Mouse (Mus musculus) heart, adult 2 months (tissue): ENCODE data around the gene Abca17. TPM values are rescaled to one million over a fixed set of nuclear protein-coding genes. Genes with fewer than 3 reads are reported as not detected.

Experiments
- DNase-seq, 2 experiments: peaks; one replicate each; pipeline ENCODE4 v3.0.0; 2021
- H3K27ac ChIP-seq: fragments of 200-600 bp; 2 replicates; pipeline ENCODE4 v1.8.1; 2022
- H3K27me3 ChIP-seq: fragments of 200-500 bp; 2 replicates; pipeline ENCODE4 v1.6.1; 2012; ENCODE audit warnings: mild to moderate bottlenecking, low read length, inconsistent platforms, mixed read lengths; ENCODE audit not compliant: control insufficient read depth, insufficient read depth
- H3K36me3 ChIP-seq: fragments of 200-500 bp; 2 replicates; pipeline ENCODE4 v1.6.1; 2012; ENCODE audit warnings: low read length, inconsistent platforms; ENCODE audit not compliant: control insufficient read depth, insufficient read depth
- H3K4me1 ChIP-seq: fragments of 200-500 bp; 2 replicates; pipeline ENCODE4 v1.6.1; 2011; ENCODE audit warnings: low read length; ENCODE audit not compliant: control insufficient read depth, insufficient read depth
- H3K4me3 ChIP-seq: fragments of 200-600 bp; 2 replicates; pipeline ENCODE4 v1.8.1; 2022
- H3K79me2 ChIP-seq: fragments of 200-500 bp; replicated peaks from 2 replicates; pipeline ENCODE4 v1.6.1; 2012; ENCODE audit warnings: mild to moderate bottlenecking, inconsistent platforms, low read length, moderate library complexity, mixed read lengths; ENCODE audit not compliant: control insufficient read depth, insufficient read depth
- H3K9ac ChIP-seq: fragments of 200-500 bp; 2 replicates; pipeline ENCODE4 v1.6.1; 2012; ENCODE audit warnings: low read depth, mild to moderate bottlenecking, control low read depth, inconsistent platforms, low read length, mixed read lengths
- CTCF ChIP-seq: fragments of 200-600 bp; IDR thresholded peaks from 2 replicates; pipeline ENCODE4 v1.8.1; 2022; ENCODE audit warnings: antibody characterized with exemption, mild to moderate bottlenecking, moderate library complexity
- EP300 ChIP-seq: fragments of 200-500 bp; IDR thresholded peaks from 2 replicates; pipeline ENCODE4 v1.6.1; 2011; ENCODE audit warnings: low read depth, low read length, control low read depth; ENCODE audit not compliant: insufficient read depth
- POLR2A ChIP-seq: fragments of 200-500 bp; IDR thresholded peaks from 2 replicates; pipeline ENCODE4 v1.6.1; 2011; ENCODE audit warnings: mild to moderate bottlenecking, low read depth, low read length, control low read depth; ENCODE audit not compliant: insufficient read depth
- WGBS: fragments of 180-500 bp; shearing (Covaris S2); methylation state at CpG from one replicate; pipeline ENCODE4 v1.1.7; 2018; 5-methylcytosine and 5-hydroxymethylcytosine counted together
- intact Hi-C: fragments of 180-260 bp; cut with DNase I; formaldehyde crosslinking; loops from one replicate; pipeline ENCODE4 v1.15.1; 2025
- polyA plus RNA-seq: library from polyadenylated mRNA; depleted of rRNA; stranded (reverse); fragments of >200 nt; gene quantifications from 2 replicates; pipeline ENCODE4 v1.2.3, GENCODE M21; 2012
- total RNA-seq, 2 experiments: library from RNA; stranded (reverse); gene quantifications; 2 replicates each; pipeline ENCODE4 v1.2.3; 2021

Abca17 gene
- total and polyA plus RNA-seq, 3 experiments: not detected

GRCm38 (mm10) chr17:24383789-24384188 is 32.9 kb upstream of the Abca17 start:
- Histone ChIP-seq H3K79me2 (no peaks in the 10 kb centered on the region), H3K4me1 (no peaks in the 10 kb centered on the region), H3K36me3 (no peaks in the 10 kb centered on the region), H3K27ac (no peak overlapping the region), H3K9ac (no peak overlapping the region), H3K27me3 (no peaks in the 10 kb centered on the region), H3K4me3 (no peak overlapping the region)
- no peak for DNase-seq
- no peak for TF ChIP-seq EP300
- TF ChIP-seq CTCF: no peak
- TF ChIP-seq POLR2A: no peak
- WGBS: 76% methylated on average over 8 of the region's 8 CpGs
- intact Hi-C loops: no loop called here

DNA sequence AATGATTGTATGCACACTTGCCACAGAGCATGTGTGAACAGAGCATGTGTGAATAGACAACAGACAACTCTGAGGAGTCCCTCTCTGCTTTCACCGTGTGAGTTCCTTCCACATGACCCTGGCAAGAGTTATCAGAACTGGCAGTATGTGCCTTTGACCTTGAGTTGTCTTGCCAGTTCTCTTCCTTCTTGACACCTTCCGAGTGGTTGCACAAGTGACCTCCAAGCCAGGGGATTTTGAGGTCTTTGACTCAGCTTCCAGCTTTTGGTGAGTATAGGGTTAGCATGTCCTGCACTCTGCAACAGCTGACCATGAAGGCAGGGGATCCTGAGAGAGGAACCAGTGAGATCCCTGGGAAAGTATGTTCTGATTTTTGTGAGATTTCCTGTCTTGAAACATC is 27.6 kb upstream of the Abca17 start:
- TF ChIP-seq EP300 (no peak), POLR2A (no peak), CTCF (no peak)
- no peaks in the 10 kb centered on the region for H3K27me3 ChIP-seq
- H3K4me3 ChIP-seq: no peak overlapping the region
- peaks cover 5% of the 10 kb centered on the region for H3K4me1 ChIP-seq
- no peak for DNase-seq
- H3K79me2 ChIP-seq: no peaks in the 10 kb centered on the region
- H3K36me3 ChIP-seq: no peaks in the 10 kb centered on the region
- H3K9ac ChIP-seq: no peak overlapping the region
- intact Hi-C loops: no loop called here
- 52% methylated on average over 2 of the region's 2 CpGs for WGBS
- no peak overlapping the region for H3K27ac ChIP-seq

DNA sequence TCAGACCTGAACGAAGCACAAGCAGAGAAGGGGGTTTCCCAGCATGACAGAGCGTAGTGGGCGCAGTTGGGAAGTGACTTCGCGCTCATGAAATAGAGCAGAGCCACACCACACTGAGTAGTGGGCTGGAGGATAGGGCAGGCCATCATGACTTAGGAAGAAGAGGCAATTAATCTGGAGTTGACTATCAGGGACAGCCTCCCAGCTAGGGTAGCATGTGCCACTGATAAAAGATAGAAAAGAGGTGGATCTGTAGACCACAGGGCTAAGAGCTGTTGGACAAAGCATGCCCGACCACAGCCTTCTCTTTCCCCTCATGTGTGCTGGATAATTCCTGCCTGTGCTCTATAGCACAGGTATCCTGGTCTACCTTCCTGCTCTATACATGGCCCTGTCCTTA is 25.0 kb upstream of the Abca17 start:
- Histone ChIP-seq H3K4me3 (no peak overlapping the region), H3K79me2 (no peaks in the 10 kb centered on the region), H3K4me1 (peaks cover 5% of the 10 kb centered on the region), H3K27me3 (no peaks in the 10 kb centered on the region), H3K36me3 (no peaks in the 10 kb centered on the region), H3K9ac (no peak overlapping the region), H3K27ac (no peak overlapping the region)
- 94% methylated on average over 6 of the region's 6 CpGs for WGBS
- TF ChIP-seq POLR2A (no peak), EP300 (no peak), CTCF (no peak)
- intact Hi-C loops: no loop called here
- DNase-seq: no peak

GRCm38 (mm10) chr17:24375094-24375712 is 24.3 kb upstream of the Abca17 start:
- H3K4me1 ChIP-seq: peaks cover 5% of the 10 kb centered on the region
- no peak overlapping the region for H3K9ac ChIP-seq
- peak overlapping the region; percentile 52 for H3K27ac ChIP-seq
- H3K27me3 ChIP-seq: no peaks in the 10 kb centered on the region
- no peaks in the 10 kb centered on the region for H3K36me3 ChIP-seq
- intact Hi-C loops: no loop called here
- no peak for DNase-seq
- H3K4me3 ChIP-seq: no peak overlapping the region
- WGBS: 50% methylated on average over 5 of the region's 5 CpGs
- TF ChIP-seq POLR2A: no peak
- no peak for TF ChIP-seq CTCF
- TF ChIP-seq EP300: no peak
- no peaks in the 10 kb centered on the region for H3K79me2 ChIP-seq

DNA sequence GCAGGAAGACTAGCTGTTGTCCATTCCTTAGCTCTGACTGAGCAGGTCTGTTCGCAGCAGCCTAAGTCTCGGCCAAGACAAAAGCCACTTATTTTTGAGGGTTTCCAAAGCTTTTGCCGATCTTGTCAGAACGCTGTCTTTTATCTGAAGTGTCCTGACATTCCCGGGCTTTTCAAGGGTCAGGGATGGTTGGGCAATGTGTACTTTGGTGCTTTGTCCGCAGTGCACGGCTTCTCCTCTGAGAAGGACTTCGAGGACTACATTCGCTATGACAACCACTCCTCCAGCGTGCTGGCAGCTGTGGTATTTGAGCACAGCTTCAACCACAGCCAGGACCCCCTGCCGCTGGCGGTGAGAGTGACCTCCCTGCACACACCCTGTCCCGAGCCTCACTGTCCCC is 15.0 kb upstream of the Abca17 start:
- Histone ChIP-seq H3K4me3 (no peak overlapping the region), H3K79me2 (no peaks in the 10 kb centered on the region), H3K9ac (no peak overlapping the region), H3K4me1 (no peaks in the 10 kb centered on the region), H3K36me3 (no peaks in the 10 kb centered on the region), H3K27me3 (no peaks in the 10 kb centered on the region), H3K27ac (no peak overlapping the region)
- intact Hi-C loops: no loop called here
- DNase-seq: no peak
- WGBS: 70% methylated on average over 13 of the region's 13 CpGs
- no peak for TF ChIP-seq POLR2A
- no peak for TF ChIP-seq CTCF
- no peak for TF ChIP-seq EP300

DNA sequence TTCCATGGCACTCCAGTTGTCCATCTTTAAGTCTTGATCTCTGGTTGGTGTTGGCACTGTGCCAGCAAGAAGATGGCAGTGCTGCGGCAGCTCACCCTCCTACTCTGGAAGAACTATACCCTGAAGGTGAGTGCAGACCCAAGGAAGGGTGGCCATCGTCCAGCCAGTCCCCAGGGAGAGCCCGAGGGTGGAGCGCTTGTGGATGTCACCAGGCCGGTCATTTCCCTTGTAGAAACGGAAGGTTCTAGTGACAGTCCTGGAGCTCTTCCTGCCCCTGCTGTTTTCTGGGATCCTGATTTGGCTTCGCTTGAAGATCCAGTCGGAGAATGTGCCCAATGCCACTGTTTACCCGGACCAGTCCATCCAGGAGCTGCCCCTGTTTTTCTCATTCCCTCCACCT is 13.6 kb upstream of the Abca17 start:
- Histone ChIP-seq H3K79me2 (no peaks in the 10 kb centered on the region), H3K4me3 (no peak overlapping the region), H3K27me3 (no peaks in the 10 kb centered on the region), H3K27ac (no peak overlapping the region), H3K9ac (no peak overlapping the region), H3K36me3 (no peaks in the 10 kb centered on the region), H3K4me1 (no peaks in the 10 kb centered on the region)
- no peak for DNase-seq
- 74% methylated on average over 9 of the region's 9 CpGs for WGBS
- intact Hi-C loops: no loop called here
- TF ChIP-seq CTCF (no peak), POLR2A (no peak), EP300 (no peak)
